Mouse (Mus musculus) megakaryocyte-erythroid progenitor cell, adult 5-6 weeks (primary cell): ENCODE measurements around the gene Ywhah. TPM values are rescaled to one million over a fixed set of nuclear protein-coding genes. Genes with fewer than 3 reads are reported as not detected.
A peak's percentile ranks its signal among the peaks of the same experiment; 100 is the strongest.
"Not testable (repeated sequence)": the region's sequence is repeated elsewhere in the genome, so short reads cannot be mapped to it uniquely, and the experiment has no call there.

Experiments used
- ATAC-seq: replicated peaks from 2 replicates; pipeline ENCODE4 v1.8.0; 2016; ENCODE audit warnings: mild to moderate bottlenecking, inconsistent platforms; ENCODE audit not compliant: severe bottlenecking, poor library complexity, low FRiP score, low TSS enrichment
- total RNA-seq, 2 experiments: library from RNA; stranded (forward) in 1 of 2; stranded (reverse) in 1 of 2; fragments of 200-1000, 215-1000 nt in 1 of 2; fragments of >200 nt in 1 of 2; fragmentation: Nextera tagmentation in 1 of 2; gene quantifications; 2 replicates each; pipeline ENCODE4 v1.2.3; 2014 to 2017

Gene Ywhah
- total RNA-seq, 2 experiments from 2014 or later = 135 to 310 TPM

- ATAC-seq = not testable (repeated sequence)
Measured at GRCm38 (mm10) chr5:33040735-33041134, 22.1 kb downstream of the Ywhah start.

DNA sequence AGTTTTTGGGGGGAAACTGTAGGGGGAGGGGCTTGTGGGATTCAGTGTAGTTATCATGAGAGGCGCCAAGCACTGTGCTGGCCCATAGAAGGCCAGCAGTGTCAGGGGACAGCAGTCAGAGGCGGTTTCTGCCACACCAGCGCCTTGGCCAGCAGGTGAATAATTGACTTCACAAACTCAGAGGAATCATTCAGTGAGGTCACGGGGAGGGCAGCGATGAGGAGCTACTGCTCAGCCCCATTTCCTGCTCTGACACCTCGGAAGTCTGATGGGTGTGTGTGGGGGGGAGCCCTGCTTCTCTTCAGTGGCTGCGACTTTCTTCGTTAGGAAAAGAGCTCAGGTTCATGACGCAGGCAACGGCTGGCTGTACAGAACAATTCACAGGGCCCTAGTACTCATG is 24.8 kb downstream of the Ywhah start:
- ATAC-seq = no peak

- ATAC-seq = no peak
Measured at GRCm38 (mm10) chr5:33044636-33045315, 26.2 kb downstream of the Ywhah start.

DNA sequence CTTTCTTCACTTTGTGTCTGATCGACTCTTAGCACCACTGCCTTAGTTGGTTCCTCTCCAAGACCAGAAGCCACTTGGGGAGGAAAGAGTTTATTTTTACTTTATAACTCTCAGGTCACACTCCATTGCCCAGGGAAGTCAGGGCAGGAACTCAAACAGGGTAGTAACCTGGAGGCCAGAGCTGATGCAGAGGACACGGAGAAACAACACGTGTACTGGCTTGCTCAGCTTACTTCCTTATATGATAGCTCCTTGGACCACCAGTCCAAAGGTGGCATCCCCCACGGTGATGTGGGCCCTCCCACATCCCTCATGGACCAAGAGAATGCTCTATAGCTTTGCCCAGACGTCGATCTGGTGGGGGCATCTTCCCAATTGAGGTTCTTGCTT is 26.7 kb downstream of the Ywhah start:
- ATAC-seq = no peak

DNA sequence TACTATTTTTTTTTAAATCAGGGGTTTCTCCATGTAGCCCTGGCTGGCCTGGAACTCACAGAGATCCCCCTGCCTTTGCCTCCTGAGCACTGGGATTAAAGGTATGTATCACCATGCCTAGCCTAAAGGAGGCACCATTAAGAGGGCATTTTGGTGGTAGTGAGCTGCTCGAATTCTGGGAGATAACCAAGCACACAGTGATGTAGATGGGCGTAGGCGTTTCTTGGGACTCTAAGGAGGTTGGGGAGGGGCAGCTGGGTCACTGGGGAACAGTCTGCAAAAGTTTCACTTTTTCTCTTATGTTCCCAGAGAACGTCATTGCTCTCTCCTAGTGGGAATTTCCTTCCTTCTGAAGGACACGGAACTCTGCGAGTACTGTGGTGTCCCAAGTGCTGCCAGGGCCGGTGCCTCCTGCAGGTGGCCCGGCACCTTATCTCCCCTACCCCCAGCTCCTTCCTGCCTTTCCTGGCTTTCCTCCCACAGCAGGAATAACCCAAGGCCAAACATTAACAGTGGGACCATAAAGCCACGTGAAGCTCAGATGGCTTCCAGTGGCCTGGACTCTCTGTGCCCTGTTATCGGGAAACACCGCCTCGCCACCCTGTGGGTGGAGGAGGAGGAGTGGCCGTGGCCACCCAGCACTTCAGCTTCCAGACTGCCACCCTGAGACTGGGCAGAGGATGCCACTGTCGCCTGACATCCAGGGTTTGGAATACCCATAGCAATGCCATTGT is 34.4 kb downstream of the Ywhah start:
- peak; percentile 63; the same call in 1 of the 2 replicates for ATAC-seq

DNA sequence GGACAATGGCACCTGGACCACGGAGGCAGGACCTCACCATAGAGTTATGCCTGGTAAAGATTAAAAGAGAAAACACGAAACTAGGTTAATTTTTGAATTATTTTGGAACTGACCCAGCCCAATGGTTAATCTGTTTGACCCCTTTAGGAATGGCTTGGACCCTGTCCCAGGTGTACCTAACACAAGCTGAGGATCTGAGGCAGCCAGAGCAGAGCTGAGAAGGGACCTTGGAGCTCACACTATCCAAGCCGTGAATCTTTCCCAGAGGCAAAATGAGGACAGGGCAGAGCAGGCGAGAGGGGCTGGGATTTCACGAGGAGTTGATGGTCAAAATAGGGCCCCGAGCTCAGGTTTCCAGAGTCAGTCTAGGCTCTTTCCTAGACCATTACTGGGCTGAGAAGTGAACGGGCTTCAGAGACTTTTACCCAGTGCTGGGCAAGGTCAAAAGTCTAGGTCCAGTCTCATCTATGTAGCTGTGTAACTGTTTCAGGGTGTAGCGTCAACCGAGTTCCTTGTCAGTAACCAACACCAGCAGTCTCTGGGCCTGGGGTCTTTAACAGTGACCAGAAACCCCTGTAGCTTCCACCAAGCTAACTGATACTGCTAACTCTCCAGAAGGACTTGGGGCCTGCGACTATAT is 37.6 kb downstream of the Ywhah start:
- ATAC-seq = no peak

DNA sequence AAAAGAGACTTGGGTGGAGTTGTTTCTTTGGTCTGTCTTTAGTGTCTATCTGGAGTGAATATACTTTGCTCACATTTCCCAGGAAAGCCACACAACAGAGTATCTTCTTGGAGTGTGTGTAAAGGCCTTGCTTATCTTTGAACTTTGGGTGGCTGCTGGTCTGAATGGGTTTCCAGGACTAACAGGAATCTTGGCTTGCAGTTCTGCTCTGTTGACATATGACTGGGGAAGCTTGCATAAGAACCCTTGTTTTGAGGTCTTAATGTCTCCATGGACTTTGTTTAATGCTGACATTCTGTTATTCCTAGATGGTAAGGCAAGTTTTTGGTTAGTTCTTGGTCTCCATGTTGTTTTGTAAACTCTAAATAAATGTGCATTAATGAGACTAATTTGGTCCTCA is 51.5 kb downstream of the Ywhah start:
- ATAC-seq = no peak

DNA sequence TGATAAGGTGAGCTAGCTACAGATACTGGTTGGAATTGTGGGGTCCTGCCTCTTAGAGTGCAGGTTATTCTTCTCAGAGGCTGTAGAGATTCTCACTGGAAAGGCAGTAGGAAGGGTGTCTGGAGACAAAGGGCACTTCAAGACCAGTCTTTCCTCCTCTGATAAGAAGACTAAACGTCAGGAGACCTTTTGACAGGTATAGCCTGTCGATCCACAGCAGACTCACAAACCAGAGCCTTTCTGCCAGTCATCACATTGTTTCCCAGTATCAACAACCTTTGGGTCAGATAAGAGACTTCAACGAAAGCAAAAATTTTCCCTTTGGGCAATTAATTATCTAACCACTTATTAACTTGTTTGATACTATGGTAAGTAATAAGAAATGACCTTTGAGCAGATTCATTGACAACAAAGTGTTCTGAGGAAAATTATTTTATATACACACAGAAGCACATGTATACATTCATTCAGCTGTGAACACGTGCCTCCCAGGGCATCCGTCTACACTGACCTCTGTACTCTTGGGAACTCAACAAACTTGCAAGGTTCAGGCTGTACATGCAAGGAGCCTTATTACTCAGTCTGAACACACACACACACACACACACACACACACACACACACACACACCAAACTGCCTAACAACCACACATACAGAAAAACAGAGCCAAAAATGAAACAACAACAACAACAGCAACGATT is 58.0 kb downstream of the Ywhah start:
- ATAC-seq = no peak

Other genes starting within 250 kb of the Ywhah start
- gene Pisd, start 233.2 kb upstream of the Ywhah start, total RNA-seq (2014; fragmentation: Nextera tagmentation) = 22.8 and 23.1 TPM in 2 replicates
- gene Pisd, start 233.2 kb upstream of the Ywhah start, total RNA-seq (2017) = 10.9 and 17.8 TPM in 2 replicates
- 4.3 TPM in 1 of 2 replicates, not detected in the other for gene Gm20671, start 191.7 kb upstream of the Ywhah start, total RNA-seq (2014; fragmentation: Nextera tagmentation)
- 4.5 TPM in 1 of 2 replicates, not detected in the other for gene Gm20671, start 191.7 kb upstream of the Ywhah start, total RNA-seq (2017)
- 45.5 and 63.9 TPM in 2 replicates for gene Prr14l, start 164.6 kb upstream of the Ywhah start, total RNA-seq (2014; fragmentation: Nextera tagmentation)
- 56.5 and 63.8 TPM in 2 replicates for gene Prr14l, start 164.6 kb upstream of the Ywhah start, total RNA-seq (2017)
- 15.7 and 28.8 TPM in 2 replicates for gene Depdc5, start 155.1 kb upstream of the Ywhah start, total RNA-seq (2014; fragmentation: Nextera tagmentation)
- gene Depdc5, start 155.1 kb upstream of the Ywhah start, total RNA-seq (2017) = 19.4 and 21.3 TPM in 2 replicates
- gene Slc5a1, start 85.4 kb downstream of the Ywhah start, total RNA-seq (2014; fragmentation: Nextera tagmentation) = not detected in 2 replicates
- gene Slc5a1, start 85.4 kb downstream of the Ywhah start, total RNA-seq (2017) = not detected in 2 replicates
- 23.4 and 35.0 TPM in 2 replicates for gene Spon2, start 199.6 kb downstream of the Ywhah start, total RNA-seq (2014; fragmentation: Nextera tagmentation)
- gene Spon2, start 199.6 kb downstream of the Ywhah start, total RNA-seq (2017) = 14.8 and 15.1 TPM in 2 replicates